Mouse (Mus musculus): ENCODE measurements around the gene Prpf18.
A peak's percentile ranks its signal among the peaks of the same experiment; 100 is the strongest.
"Not testable (repeated sequence)": the region's sequence is repeated elsewhere in the genome, so short reads cannot be mapped to it uniquely, and the experiment has no call there.

Gene Prpf18

DNA sequence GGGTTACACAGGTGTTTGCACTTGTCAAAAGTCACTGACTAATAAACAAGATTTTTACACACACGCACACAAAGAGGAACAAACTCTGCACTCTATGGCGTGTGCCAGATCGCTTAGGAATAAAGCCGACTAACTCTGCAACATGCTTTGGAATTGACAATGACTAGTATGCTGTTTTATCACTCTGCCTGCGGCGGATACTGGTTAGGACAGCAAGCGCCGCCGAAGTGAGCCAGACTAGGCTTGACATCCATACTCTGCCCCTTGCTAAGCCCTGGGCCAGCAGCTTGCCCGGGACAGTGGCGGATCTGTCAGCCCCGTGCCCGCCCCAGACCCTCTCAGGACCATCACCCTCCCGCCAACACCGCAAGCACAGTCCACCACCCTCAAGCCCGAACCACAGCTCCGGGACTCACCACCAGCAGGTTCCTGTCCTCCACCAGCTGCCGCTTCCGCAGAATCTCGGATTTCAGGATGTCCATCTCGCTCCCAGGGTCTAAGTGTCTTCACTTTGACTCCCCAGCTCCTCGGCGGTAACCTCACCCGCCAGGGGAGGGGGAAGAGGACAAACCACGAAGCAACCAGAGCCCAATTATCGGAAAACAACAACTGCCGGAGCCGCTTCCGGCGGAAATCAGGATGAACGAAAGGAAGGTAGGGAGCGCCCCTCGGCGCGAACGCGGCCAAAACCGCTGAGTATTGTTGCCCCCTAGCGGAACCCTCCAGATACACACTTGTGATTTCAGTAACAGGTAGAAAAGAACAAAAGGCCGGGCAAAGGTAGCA, at the start of gene Prpf18:
Gene Prpf18, minus strand, starts transcription at position 614 of the 786 bp plus-strand sequence.
- DNase-seq (ENCODE audit: low spot score): peak; percentile 81

GRCm38 (mm10) chr2:4679886-4680285, 28.0 kb upstream of the Prpf18 start:
- no peak for DNase-seq (ENCODE audit: low spot score)

- no peak for DNase-seq (ENCODE audit: low spot score)
These were observed 19.7 kb upstream of the Prpf18 start for GRCm38 (mm10) chr2:4671636-4672035.

DNA sequence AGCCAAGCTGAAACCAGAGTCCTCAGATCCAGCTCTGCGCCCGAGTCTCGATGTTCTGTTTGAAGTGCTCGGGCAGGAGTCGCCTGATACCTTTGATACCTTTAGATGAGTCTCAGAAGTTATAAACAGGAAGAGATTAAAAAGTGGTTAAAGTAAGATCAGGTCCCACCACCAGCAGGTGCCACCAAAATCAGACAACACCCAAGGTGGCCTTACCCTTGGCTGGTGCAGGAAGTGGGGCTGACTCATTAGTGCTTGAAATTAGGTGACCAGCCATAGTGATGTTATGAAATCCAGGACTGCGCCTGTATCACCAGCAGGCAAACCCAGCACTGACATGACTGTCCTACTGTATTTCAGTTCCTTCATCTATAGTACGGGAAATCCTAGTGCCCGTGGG, 17.8 kb upstream of the Prpf18 start:
- DNase-seq (ENCODE audit: low spot score): no peak

- DNase-seq (ENCODE audit: low spot score): no peak
These were observed 16.7 kb upstream of the Prpf18 start for GRCm38 (mm10) chr2:4668626-4669025.

- no peak for DNase-seq (ENCODE audit: low spot score)
These were observed 8.8 kb upstream of the Prpf18 start for GRCm38 (mm10) chr2:4660677-4661076.

DNA sequence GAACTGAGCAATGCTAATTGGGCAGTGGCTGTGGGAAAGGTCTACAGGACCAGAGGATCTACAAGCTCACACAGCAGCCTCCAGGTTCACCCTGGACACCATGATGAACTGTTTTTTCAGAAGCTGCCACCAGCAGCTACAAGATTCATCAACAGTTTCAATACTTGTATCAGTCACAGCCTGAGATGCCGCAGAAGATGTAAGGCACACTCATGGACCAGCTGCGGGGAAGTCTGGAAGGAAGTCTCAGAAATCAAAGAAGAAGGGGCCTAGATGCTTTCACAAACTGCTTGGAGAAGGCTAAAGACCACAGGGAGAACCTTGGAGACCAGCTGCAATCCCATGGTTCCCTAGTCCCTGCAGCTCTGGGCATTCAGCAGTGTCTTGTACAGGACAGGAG, 2.3 kb downstream of the Prpf18 start:
- DNase-seq (ENCODE audit: low spot score): no peak

DNA sequence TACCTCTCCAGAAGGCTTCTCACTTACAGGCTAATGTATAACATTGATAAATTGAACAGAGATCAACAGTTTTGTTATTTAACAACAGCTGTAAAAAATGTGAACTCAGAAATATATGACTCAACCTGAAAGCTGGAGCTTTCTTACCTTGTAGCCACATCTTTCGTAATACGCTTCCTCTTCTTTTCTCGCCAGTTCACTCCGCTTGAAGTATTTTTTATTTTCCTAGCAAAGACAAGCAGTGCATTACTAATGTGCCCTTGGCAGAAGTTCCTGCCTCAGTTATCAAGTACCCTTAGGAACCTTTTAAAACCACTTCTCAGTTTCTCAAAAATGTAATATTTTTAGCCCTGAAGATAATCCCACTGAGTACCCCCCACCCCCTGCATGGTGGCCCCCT, 3.8 kb downstream of the Prpf18 start:
- no peak for DNase-seq (ENCODE audit: low spot score)

GRCm38 (mm10) chr2:4645066-4645465, 6.8 kb downstream of the Prpf18 start:
- no peak for DNase-seq (ENCODE audit: low spot score)

DNA sequence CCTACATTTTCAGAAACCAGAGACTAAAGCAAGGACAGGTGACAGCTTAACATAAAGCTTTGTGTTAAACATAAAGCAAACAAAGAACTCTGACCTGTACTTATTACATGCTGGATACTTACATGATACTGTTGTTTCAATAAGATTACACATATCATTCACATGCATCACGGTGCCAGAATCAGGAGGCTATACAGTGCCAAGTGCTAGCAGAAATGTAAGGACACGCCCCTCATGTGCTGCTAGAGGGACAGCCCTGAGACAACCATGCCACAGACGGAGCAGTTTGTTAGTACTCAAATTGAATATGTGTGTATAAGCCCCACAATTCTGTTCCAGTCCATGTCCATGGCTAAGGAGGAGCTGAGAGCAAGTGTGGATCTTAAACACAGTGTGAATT, 13.7 kb downstream of the Prpf18 start:
- no peak for DNase-seq (ENCODE audit: low spot score)

DNA sequence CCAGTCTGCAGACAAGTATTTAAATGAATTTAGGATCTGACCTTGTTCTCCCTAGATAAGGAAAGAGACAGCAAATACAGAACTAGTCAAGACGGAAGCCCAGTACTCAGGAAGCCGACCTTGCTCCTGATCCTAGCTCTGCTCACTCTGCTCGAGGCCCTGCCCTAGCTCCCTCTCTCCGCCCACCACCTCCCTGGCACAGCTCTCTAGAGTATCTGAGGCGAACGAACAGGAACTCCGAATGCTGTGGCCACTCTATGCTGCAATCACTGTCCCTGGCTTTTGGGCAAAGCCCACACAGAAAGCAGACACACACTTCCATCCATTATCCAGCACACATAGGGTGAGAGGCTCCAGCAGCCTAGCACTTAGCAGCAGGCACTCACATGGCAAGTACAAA, 15.3 kb downstream of the Prpf18 start:
- DNase-seq (ENCODE audit: low spot score): no peak

GRCm38 (mm10) chr2:4635804-4636203, 16.1 kb downstream of the Prpf18 start:
- no peak for DNase-seq (ENCODE audit: low spot score)

DNA sequence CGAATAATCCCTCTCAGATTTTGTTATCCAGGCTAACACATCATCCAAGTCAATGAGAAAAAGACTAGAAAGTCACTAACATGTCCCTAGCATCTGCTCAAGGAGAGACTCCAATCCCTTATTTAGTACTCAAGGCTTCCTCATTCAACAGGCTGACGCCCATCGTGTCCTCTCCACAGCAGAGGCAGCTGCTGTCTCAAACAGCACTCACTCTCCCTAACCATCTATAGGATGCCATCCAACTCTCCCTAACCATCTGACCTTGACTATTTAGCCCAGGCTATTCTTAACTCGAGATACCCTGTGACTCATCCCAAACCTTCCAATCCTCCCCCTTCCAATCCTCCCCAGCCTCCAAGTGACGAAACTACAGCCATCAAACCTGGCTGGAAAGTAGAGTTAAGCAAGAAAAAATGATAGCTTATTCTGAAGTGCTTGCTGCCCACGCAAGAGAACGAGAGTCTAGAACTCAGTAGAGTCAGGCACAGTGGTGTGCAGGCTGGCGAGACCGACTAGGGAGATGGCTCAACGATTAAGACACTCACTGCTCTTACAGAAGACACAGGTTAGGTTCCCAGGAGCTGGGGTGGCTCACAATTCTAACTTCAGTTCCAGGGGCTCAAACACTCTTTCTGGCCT, 21.6 kb downstream of the Prpf18 start:
- DNase-seq (ENCODE audit: low spot score): no peak

DNA sequence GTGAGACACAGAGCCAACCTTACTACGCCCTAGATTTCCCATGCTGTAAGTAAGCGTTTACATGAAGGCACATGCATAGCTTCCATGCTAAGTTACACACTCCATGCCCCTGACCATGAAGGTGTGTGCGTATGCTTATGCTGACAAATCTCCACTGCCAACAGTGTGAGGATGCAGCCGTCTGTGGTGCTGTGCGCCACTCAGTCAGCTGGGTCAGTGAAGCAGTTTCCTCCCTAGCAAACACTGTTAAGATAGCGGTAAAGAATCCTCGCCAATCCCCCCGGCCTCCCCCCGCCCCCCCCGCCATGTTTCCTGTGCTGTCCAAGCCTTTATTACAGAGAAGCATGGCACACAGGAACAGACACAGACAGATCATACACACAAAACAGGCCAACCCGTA, 22.4 kb downstream of the Prpf18 start:
- DNase-seq (ENCODE audit: low spot score): no peak

DNA sequence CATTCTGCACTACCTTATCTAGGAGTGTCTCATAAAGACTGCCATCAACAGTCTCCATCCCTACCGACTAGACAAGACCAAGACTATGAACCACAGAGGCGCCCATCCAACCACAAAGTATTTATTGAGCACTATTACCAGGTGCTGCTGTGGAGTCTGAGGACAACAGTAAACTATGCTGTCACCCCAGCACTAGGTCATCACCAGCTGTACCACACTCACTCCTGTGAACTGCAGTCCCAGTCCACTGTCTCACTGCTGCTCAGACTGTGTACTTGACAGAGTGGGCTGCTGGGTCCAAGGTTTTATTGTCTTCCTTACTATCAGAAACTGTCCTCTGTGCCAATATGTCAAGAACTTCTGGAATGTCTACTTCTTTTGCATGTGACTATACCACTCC, 23.0 kb downstream of the Prpf18 start:
- DNase-seq (ENCODE audit: low spot score): no peak

- no peak for DNase-seq (ENCODE audit: low spot score)
These were observed 25.0 kb downstream of the Prpf18 start for GRCm38 (mm10) chr2:4626911-4627310.

GRCm38 (mm10) chr2:4621471-4621985, 30.4 kb downstream of the Prpf18 start:
- DNase-seq (ENCODE audit: low spot score): no peak

- no peak for DNase-seq (ENCODE audit: low spot score)
These were observed 31.1 kb downstream of the Prpf18 start for GRCm38 (mm10) chr2:4620640-4621401.

DNA sequence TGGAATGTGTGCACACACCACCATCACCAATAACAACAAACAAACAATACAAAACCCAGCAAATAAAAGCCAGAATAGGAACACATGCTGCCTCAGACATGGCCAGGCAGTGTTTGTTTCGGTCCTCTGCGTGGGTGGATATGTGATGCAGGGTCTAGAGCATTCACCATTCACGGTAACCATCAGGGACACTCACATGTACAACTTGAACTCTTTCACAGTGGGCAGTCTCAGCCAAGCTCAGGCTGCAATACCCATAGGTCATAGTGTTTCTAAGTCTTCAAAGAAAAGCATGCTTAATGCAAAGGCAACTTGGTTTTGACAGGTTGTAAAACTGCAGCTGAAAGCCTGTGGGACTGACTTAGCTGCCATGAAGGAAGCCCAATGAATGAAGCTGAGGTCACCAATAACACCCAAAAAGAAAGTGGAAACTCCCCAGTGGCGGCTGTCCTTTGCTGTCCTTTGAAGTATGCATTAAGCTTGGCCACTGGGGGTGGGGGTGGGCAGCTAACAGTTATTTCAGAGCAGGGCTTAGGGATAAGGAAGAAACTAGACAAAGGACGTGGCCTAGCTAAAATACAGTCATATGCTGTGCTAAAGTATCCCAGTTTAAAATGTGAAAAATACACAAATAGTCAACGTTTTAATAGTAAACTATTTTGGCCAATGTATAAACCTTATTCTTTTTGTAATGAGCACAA, 31.9 kb downstream of the Prpf18 start:
- no peak for DNase-seq (ENCODE audit: low spot score)

DNA sequence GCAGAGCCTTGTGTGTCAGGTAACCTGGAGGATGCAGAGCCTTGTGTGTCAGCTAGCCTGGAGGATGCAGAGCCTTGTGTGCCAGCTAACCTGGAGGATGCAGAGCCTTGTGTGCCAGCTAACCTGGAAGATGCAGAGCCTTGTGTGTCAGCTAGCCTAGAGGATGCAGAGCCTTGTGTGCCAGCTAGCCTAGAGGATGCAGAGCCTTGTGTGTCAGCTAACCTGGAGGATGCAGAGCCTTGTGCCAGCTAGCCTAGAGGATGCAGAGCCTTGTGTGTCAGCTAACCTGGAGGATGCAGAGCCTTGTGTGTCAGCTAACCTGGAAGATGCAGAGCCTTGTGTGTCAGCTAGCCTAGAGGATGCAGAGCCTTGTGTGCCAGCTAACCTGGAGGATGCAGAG, 32.8 kb downstream of the Prpf18 start:
- not testable (repeated sequence) for DNase-seq (ENCODE audit: low spot score)

DNA sequence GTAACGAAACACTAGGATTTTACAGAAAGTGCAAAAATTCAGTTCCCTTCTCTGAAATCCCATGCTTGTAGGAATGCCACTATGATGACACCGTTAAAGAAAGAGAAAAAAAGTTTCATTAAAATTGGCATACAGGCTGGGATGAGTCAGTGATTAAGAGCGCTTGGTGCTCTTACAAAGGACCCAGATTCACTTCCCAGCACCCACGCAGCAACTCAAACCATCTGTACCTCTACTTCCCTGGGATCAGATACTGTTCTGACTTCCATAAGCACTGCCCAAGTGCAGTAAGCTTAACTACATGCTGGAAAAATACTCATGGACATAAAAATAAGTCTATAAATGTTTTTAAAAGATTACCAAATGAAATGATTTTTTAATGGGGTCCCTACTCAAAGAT, 34.9 kb downstream of the Prpf18 start:
- no peak for DNase-seq (ENCODE audit: low spot score)

DNA sequence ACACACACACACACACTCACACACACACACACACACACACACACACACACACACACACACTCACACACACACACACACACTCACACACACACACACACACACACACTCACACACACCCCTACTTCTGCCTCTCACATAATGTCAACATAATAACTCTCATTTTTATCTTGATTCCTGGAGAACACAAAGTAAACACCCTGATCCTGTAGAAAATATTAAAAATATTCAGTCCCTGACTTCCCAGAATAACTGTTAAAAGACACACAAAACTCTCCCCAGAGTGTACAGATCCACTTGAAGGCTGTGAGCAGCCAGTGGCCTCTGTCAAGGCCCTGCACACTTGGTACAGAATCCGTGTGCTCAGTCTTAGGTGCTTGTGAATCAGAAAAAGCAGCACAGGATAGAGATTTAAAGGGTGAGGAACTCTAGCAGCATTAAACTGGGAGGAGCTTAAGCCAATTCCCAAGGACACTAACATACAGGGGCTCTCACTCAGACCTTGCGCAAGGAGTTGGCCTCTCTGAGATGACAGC, 36.8 kb downstream of the Prpf18 start:
- DNase-seq (ENCODE audit: low spot score): no peak
